Mouse (Mus musculus): ENCODE measurements at regions not wholly inside any gene's neighbourhood (a gene's known extent, or its start where the extent isn't known, plus 50 kb on each side); places are given as distances from the start of the nearest gene placed in this dataset.

GRCm38 (mm10) chr9:117967080-117967479, 73.2 kb upstream of the Azi2 start:
- no peak for DNase-seq

- peak; percentile 41 for DNase-seq
Measured at GRCm38 (mm10) chr9:117966326-117966989, 73.8 kb upstream of the Azi2 start.

GRCm38 (mm10) chr9:117962088-117963030, 77.9 kb upstream of the Azi2 start:
- no peak for DNase-seq

- DNase-seq: no peak
Measured at GRCm38 (mm10) chr9:117959845-117960244, 80.5 kb upstream of the Azi2 start.

- DNase-seq: no peak
Measured at GRCm38 (mm10) chr9:117957195-117957594, 83.1 kb upstream of the Azi2 start.

GRCm38 (mm10) chr9:117956691-117957090, 83.6 kb upstream of the Azi2 start:
- no peak for DNase-seq

- DNase-seq: no peak
Measured at GRCm38 (mm10) chr9:117927466-117927847, 112.8 kb upstream of the Azi2 start.

- peak; percentile 50 for DNase-seq
Measured at GRCm38 (mm10) chr9:117926700-117927465, 113.4 kb upstream of the Azi2 start.

- no peak for DNase-seq
Measured at GRCm38 (mm10) chr9:117922992-117923391, 117.3 kb upstream of the Azi2 start.

GRCm38 (mm10) chr9:117907895-117908424, 132.3 kb upstream of the Azi2 start:
- no peak for DNase-seq

GRCm38 (mm10) chr9:117905045-117905747, 135.1 kb upstream of the Azi2 start:
- DNase-seq: peak; percentile 9

GRCm38 (mm10) chr9:117904621-117905020, 135.7 kb upstream of the Azi2 start:
- no peak for DNase-seq

- peak; percentile 46 for DNase-seq
Measured at GRCm38 (mm10) chr9:117903025-117903424, 137.3 kb upstream of the Azi2 start.

- DNase-seq: no peak
Measured at GRCm38 (mm10) chr9:117902239-117902939, 137.9 kb upstream of the Azi2 start.

- no peak for DNase-seq
Measured at GRCm38 (mm10) chr9:117900631-117901030, 139.7 kb upstream of the Azi2 start.

GRCm38 (mm10) chr9:117896517-117896916, 143.8 kb upstream of the Azi2 start:
- DNase-seq: no peak

- no peak for DNase-seq
Measured at GRCm38 (mm10) chr9:117892601-117893000, 147.7 kb upstream of the Azi2 start.

GRCm38 (mm10) chr9:117873172-117873571, 167.1 kb upstream of the Azi2 start:
- no peak for DNase-seq

GRCm38 (mm10) chr9:117872387-117873081, 167.8 kb upstream of the Azi2 start:
- DNase-seq: peak; percentile 30

GRCm38 (mm10) chr9:117872021-117872386, 168.3 kb upstream of the Azi2 start:
- DNase-seq: peak; percentile 8

- DNase-seq: no peak
Measured at GRCm38 (mm10) chr9:117870616-117871015, 169.7 kb upstream of the Azi2 start.
